Mouse (Mus musculus): ENCODE results near the gene Armc2. TPM values are rescaled to one million over a fixed set of nuclear protein-coding genes. Genes with fewer than 3 reads are reported as not detected.

The Armc2 gene
- total RNA-seq (2014; fragmentation: Nextera tagmentation) (not detected in 2 replicates), total RNA-seq (2017) (0.06 and 0.27 TPM in 2 replicates), polyA plus RNA-seq (2012) (not detected in 2 replicates)

- Histone ChIP-seq H3K9me3 (replicated peaks) (no peaks in the 10 kb centered on the region; the same call in 1 of the 2 replicates), H3K4me3 (ENCODE audit: low read depth, low read length) (no peak within 1 kb of the TSS), H3K4me1 (ENCODE audit: insufficient read depth, low read depth, low read length) (no peaks in the 10 kb centered on the region), H3K27me3 (ENCODE audit: insufficient read depth, low read length) (peaks cover 48% of the 10 kb centered on the region), H3K36me3 (replicated peaks) (no peaks in the 10 kb centered on the region)
- DNase-seq (ENCODE audit: low spot score) (no peak), ATAC-seq (ENCODE audit: extremely low read depth, insufficient number of reproducible peaks, low FRiP score, poor library complexity, severe bottlenecking) (no peak)
- TF ChIP-seq TAL1 (conservative IDR thresholded peaks at IDR 0.05; ENCODE audit: low read depth, low read length): no peak
- TF ChIP-seq GATA2 (IDR thresholded peaks at IDR 0.05; ENCODE audit: borderline replicate concordance, low read depth, low read length): no peak
- TF ChIP-seq GATA1 (IDR thresholded peaks at IDR 0.05; ENCODE audit: borderline replicate concordance, low read length): no peak
- no peak for TF ChIP-seq POLR2AphosphoS5 (IDR thresholded peaks at IDR 0.05; ENCODE audit: insufficient replicate concordance, low read depth, low read length)
- no peak for TF ChIP-seq CTCF (IDR thresholded peaks at IDR 0.05; ENCODE audit: low read depth, low read length)
Observed at GRCm38 (mm10) chr10:42018016-42018949, at the start of gene Armc2. Armc2 (minus strand) TSS chr10:42018442.

GRCm38 (mm10) chr10:42064446-42064845, 46.2 kb upstream of the Armc2 start:
- Histone ChIP-seq H3K4me1 (ENCODE audit: insufficient read depth, low read depth, low read length) (peaks cover 20% of the 10 kb centered on the region), H3K36me3 (replicated peaks) (no peaks in the 10 kb centered on the region), H3K4me3 (ENCODE audit: low read depth, low read length) (no peak overlapping the region), H3K9me3 (replicated peaks) (peaks cover 7% of the 10 kb centered on the region), H3K27me3 (ENCODE audit: insufficient read depth, low read length) (no peaks in the 10 kb centered on the region)
- no peak for ATAC-seq (ENCODE audit: extremely low read depth, insufficient number of reproducible peaks, low FRiP score, poor library complexity, severe bottlenecking)
- DNase-seq (ENCODE audit: low spot score): no peak
- no peak for TF ChIP-seq POLR2AphosphoS5 (IDR thresholded peaks at IDR 0.05; ENCODE audit: insufficient replicate concordance, low read depth, low read length)
- no peak for TF ChIP-seq GATA2 (IDR thresholded peaks at IDR 0.05; ENCODE audit: borderline replicate concordance, low read depth, low read length)
- no peak for TF ChIP-seq CTCF (IDR thresholded peaks at IDR 0.05; ENCODE audit: low read depth, low read length)
- TF ChIP-seq TAL1 (conservative IDR thresholded peaks at IDR 0.05; ENCODE audit: low read depth, low read length): no peak
- no peak for TF ChIP-seq GATA1 (IDR thresholded peaks at IDR 0.05; ENCODE audit: borderline replicate concordance, low read length)

- H3K27me3 ChIP-seq (ENCODE audit: insufficient read depth, low read length): no peaks in the 10 kb centered on the region; the same call in 1 of the 2 replicates
- ATAC-seq (ENCODE audit: extremely low read depth, insufficient number of reproducible peaks, low FRiP score, poor library complexity, severe bottlenecking): no peak
- H3K4me1 ChIP-seq (ENCODE audit: insufficient read depth, low read depth, low read length): peaks cover 46% of the 10 kb centered on the region
- H3K36me3 ChIP-seq (replicated peaks): no peaks in the 10 kb centered on the region
- TF ChIP-seq GATA2 (IDR thresholded peaks at IDR 0.05; ENCODE audit: borderline replicate concordance, low read depth, low read length) (no peak), POLR2AphosphoS5 (IDR thresholded peaks at IDR 0.05; ENCODE audit: insufficient replicate concordance, low read depth, low read length) (peak; percentile 27; the same call in 1 of the 2 replicates)
- DNase-seq (ENCODE audit: low spot score): no peak
- H3K9me3 ChIP-seq (replicated peaks): peaks cover 6% of the 10 kb centered on the region
- peak overlapping the region; percentile 30; the same call in 1 of the 2 replicates for H3K4me3 ChIP-seq (ENCODE audit: low read depth, low read length)
Observed at GRCm38 (mm10) chr10:42059522-42059921, 41.3 kb upstream of the Armc2 start.

- Histone ChIP-seq H3K4me3 (ENCODE audit: low read depth, low read length) (peak overlapping the region; percentile 40; the same call in 1 of the 2 replicates), H3K9me3 (replicated peaks) (peaks cover 6% of the 10 kb centered on the region), H3K4me1 (ENCODE audit: insufficient read depth, low read depth, low read length) (peaks cover 39% of the 10 kb centered on the region), H3K36me3 (replicated peaks) (peaks cover 2% of the 10 kb centered on the region), H3K27me3 (ENCODE audit: insufficient read depth, low read length) (no peaks in the 10 kb centered on the region; the same call in 1 of the 2 replicates)
- ATAC-seq (ENCODE audit: extremely low read depth, insufficient number of reproducible peaks, low FRiP score, poor library complexity, severe bottlenecking): no peak
- TF ChIP-seq GATA2 (IDR thresholded peaks at IDR 0.05; ENCODE audit: borderline replicate concordance, low read depth, low read length) (no peak), TAL1 (conservative IDR thresholded peaks at IDR 0.05; ENCODE audit: low read depth, low read length) (no peak), CTCF (IDR thresholded peaks at IDR 0.05; ENCODE audit: low read depth, low read length) (no peak), POLR2AphosphoS5 (IDR thresholded peaks at IDR 0.05; ENCODE audit: insufficient replicate concordance, low read depth, low read length) (no peak), GATA1 (IDR thresholded peaks at IDR 0.05; ENCODE audit: borderline replicate concordance, low read length) (no peak)
- DNase-seq (ENCODE audit: low spot score): peak; percentile 26
Observed at GRCm38 (mm10) chr10:42057746-42058145, 39.5 kb upstream of the Armc2 start.

- Histone ChIP-seq H3K4me1 (ENCODE audit: insufficient read depth, low read depth, low read length) (peaks cover 38% of the 10 kb centered on the region), H3K9me3 (replicated peaks) (peaks cover 6% of the 10 kb centered on the region), H3K27me3 (ENCODE audit: insufficient read depth, low read length) (no peaks in the 10 kb centered on the region; the same call in 1 of the 2 replicates), H3K4me3 (ENCODE audit: low read depth, low read length) (peak overlapping the region; percentile 55; the same call in 1 of the 2 replicates), H3K36me3 (replicated peaks) (peaks cover 2% of the 10 kb centered on the region)
- peak; percentile 76 for ATAC-seq (ENCODE audit: extremely low read depth, insufficient number of reproducible peaks, low FRiP score, poor library complexity, severe bottlenecking)
- DNase-seq (ENCODE audit: low spot score): peak; percentile 40
- TF ChIP-seq CTCF (IDR thresholded peaks at IDR 0.05; ENCODE audit: low read depth, low read length): no peak
- peak; percentile 35; the same call in 1 of the 2 replicates for TF ChIP-seq TAL1 (conservative IDR thresholded peaks at IDR 0.05; ENCODE audit: low read depth, low read length)
- no peak for TF ChIP-seq POLR2AphosphoS5 (IDR thresholded peaks at IDR 0.05; ENCODE audit: insufficient replicate concordance, low read depth, low read length)
- TF ChIP-seq GATA1 (IDR thresholded peaks at IDR 0.05; ENCODE audit: borderline replicate concordance, low read length): no peak
- TF ChIP-seq GATA2 (IDR thresholded peaks at IDR 0.05; ENCODE audit: borderline replicate concordance, low read depth, low read length): no peak
Observed at GRCm38 (mm10) chr10:42057231-42057601, 39.0 kb upstream of the Armc2 start.

All from G1E (cell line).